Mouse (Mus musculus): ENCODE results near the gene Mrps10. TPM values are rescaled to one million over a fixed set of nuclear protein-coding genes. Genes with fewer than 3 reads are reported as not detected.
"Not testable (repeated sequence)": the region's sequence is repeated elsewhere in the genome, so short reads cannot be mapped to it uniquely, and the experiment has no call there.

Gene Mrps10
- polyA plus RNA-seq, 1 experiment from 2014 or later: 49.6 TPM

DNA sequence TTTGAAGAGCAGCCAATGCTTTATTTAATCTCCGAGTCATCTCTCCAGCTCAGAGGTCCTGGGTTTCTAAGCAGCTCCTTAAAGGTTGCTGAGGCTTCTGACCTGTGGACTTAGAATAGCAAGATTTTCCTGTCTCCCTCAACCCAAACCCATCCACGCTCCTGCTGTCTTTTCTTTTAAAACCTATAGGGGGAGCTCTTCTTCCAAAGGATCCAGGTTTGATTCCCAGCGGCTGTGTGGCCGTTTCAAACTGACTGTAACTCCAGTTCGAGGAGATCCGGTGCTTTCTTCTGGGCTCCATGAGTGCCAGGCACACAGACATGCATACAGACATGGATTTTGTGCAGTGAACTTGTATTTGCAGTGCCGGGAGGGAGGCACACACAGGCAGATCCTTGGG is 40.7 kb upstream of the Mrps10 start:
- no peak overlapping the region for H3K4me3 ChIP-seq (ENCODE audit: low read depth, low read length)
- TF ChIP-seq CTCF (IDR thresholded peaks at IDR 0.05; ENCODE audit: low read depth): peak; percentile 50
- H3K27me3 ChIP-seq (replicated peaks; ENCODE audit: control insufficient read depth, insufficient read depth, low read length): no peaks in the 10 kb centered on the region
- H3K4me2 ChIP-seq (replicated peaks; ENCODE audit: low read depth): no peak overlapping the region
- no peak overlapping the region for H3K27ac ChIP-seq (ENCODE audit: low read depth, low read length)
- H3K4me1 ChIP-seq (replicated peaks; ENCODE audit: control insufficient read depth, insufficient read depth, low read length): no peaks in the 10 kb centered on the region
- peaks cover 11% of the 10 kb centered on the region; the same call in 1 of the 2 replicates for H3K36me3 ChIP-seq (ENCODE audit: control insufficient read depth, insufficient read depth)
- no peak overlapping the region for H3K9ac ChIP-seq (ENCODE audit: low read depth, low read length)
- ATAC-seq: no peak
- WGBS: 76% methylated on average over 7 of the region's 7 CpGs
- no peaks in the 10 kb centered on the region for H3K9me3 ChIP-seq (ENCODE audit: control insufficient read depth)

DNA sequence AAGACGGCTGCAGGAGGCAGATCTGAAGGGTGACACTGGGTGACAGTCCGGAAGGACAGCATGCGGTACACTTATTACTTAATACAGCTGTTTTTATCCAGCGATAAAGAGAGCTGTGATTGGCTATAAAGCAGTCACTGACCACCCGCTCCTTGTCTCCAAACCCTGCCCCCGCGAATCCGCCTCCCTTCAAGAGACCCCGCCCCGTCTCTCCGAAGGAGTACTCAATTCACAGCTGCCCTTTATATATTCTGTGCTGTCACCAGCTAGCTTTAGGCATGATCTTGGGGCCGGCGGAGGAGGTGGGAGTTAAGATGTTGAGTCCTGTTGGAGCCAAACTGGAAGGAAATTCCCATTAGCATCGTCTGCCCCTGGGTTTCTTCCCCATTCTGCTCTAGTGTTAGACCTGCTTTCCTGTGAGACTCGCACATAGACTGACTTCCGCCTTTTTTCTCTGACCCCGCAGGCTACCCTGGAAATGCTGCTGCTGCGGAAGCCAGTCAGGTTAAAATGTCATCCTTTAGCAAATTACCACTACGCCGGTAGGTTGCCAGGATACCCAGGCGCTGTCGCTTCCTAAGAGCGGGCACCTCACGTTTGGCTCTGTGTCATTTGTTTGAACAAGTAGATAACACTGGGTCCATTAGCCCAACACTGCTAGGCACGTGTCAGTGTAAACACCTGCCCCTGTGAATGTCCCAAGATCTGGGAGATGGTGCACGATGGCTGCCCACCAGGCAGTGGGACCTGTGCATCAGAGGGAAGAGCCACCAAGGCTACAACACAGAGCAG is 39.9 kb upstream of the Mrps10 start:
- TF ChIP-seq CTCF (IDR thresholded peaks at IDR 0.05; ENCODE audit: low read depth): no peak
- H3K27me3 ChIP-seq (replicated peaks; ENCODE audit: control insufficient read depth, insufficient read depth, low read length): no peaks in the 10 kb centered on the region
- H3K4me1 ChIP-seq (replicated peaks; ENCODE audit: control insufficient read depth, insufficient read depth, low read length): no peaks in the 10 kb centered on the region
- ATAC-seq: no peak
- peaks cover 11% of the 10 kb centered on the region; the same call in 1 of the 2 replicates for H3K36me3 ChIP-seq (ENCODE audit: control insufficient read depth, insufficient read depth)
- H3K9me3 ChIP-seq (ENCODE audit: control insufficient read depth): no peaks in the 10 kb centered on the region
- no peak overlapping the region for H3K9ac ChIP-seq (ENCODE audit: low read depth, low read length)
- H3K27ac ChIP-seq (ENCODE audit: low read depth, low read length): no peak overlapping the region
- no peak overlapping the region for H3K4me2 ChIP-seq (replicated peaks; ENCODE audit: low read depth)
- H3K4me3 ChIP-seq (ENCODE audit: low read depth, low read length): no peak overlapping the region
- 56% methylated on average over 26 of the region's 26 CpGs for WGBS

DNA sequence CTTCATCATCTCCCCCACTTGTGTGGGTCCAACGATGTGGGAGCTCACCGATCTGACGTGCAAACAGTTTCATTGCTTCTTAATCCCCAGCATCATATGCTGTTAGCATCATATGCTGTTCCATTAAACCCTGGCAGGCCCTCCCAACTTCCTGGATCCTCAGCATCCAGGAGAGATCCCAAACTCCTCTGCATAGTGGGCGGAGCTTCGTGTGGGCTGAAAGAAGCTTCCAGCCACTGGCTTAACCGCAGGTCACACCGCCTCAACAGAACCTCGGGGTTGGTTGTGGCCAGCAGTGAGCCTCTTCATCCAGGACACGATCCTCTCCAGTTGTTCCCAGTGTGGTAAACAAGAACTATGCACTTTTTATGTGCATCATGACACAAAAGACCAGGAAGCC is 38.1 kb upstream of the Mrps10 start:
- 90% methylated on average over 9 of the region's 9 CpGs for WGBS
- no peaks in the 10 kb centered on the region for H3K4me1 ChIP-seq (replicated peaks; ENCODE audit: control insufficient read depth, insufficient read depth, low read length)
- H3K4me3 ChIP-seq (ENCODE audit: low read depth, low read length): no peak overlapping the region
- no peak for ATAC-seq
- no peak for TF ChIP-seq CTCF (IDR thresholded peaks at IDR 0.05; ENCODE audit: low read depth)
- no peak overlapping the region for H3K9ac ChIP-seq (ENCODE audit: low read depth, low read length)
- H3K27ac ChIP-seq (ENCODE audit: low read depth, low read length): no peak overlapping the region
- H3K9me3 ChIP-seq (ENCODE audit: control insufficient read depth): no peaks in the 10 kb centered on the region
- no peaks in the 10 kb centered on the region for H3K27me3 ChIP-seq (replicated peaks; ENCODE audit: control insufficient read depth, insufficient read depth, low read length)
- peaks cover 14% of the 10 kb centered on the region; the same call in 1 of the 2 replicates for H3K36me3 ChIP-seq (ENCODE audit: control insufficient read depth, insufficient read depth)
- no peak overlapping the region for H3K4me2 ChIP-seq (replicated peaks; ENCODE audit: low read depth)

DNA sequence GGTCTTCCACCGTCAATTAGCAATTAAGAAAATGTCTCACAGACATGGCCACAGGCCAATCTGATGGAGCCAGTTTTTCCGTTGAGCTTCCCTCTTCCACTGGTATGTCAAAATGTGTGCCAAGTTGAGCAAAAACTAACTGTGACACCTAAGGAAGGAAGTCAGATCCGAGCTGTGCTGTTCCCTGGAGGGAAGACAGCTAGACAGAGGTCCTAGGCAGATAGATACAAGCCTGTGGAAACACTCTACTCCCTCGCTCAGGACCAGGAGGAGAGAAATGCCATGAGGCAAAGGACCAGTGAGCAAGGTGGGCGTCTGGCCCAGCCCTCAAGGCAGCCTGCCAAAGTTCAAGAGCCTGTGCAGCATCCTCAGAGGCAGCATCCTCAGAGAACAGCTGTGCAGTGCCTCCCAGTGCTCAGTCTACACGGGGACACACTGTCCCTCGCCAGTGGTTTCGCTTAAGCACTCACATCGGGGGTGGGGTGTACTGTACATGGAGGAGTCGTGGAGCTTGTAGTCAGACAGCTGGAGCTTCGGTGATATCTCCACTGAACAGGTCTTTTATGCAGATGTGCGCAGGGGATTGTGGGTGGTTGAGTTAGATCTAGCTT is 36.6 kb upstream of the Mrps10 start:
- Histone ChIP-seq H3K27ac (ENCODE audit: low read depth, low read length) (no peak overlapping the region), H3K4me2 (replicated peaks; ENCODE audit: low read depth) (no peak overlapping the region), H3K36me3 (ENCODE audit: control insufficient read depth, insufficient read depth) (peaks cover 11% of the 10 kb centered on the region; the same call in 1 of the 2 replicates), H3K9ac (ENCODE audit: low read depth, low read length) (no peak overlapping the region), H3K4me3 (ENCODE audit: low read depth, low read length) (no peak overlapping the region), H3K9me3 (ENCODE audit: control insufficient read depth) (no peaks in the 10 kb centered on the region), H3K4me1 (replicated peaks; ENCODE audit: control insufficient read depth, insufficient read depth, low read length) (no peaks in the 10 kb centered on the region), H3K27me3 (replicated peaks; ENCODE audit: control insufficient read depth, insufficient read depth, low read length) (no peaks in the 10 kb centered on the region)
- peak; percentile 45 for TF ChIP-seq CTCF (IDR thresholded peaks at IDR 0.05; ENCODE audit: low read depth)
- no peak for ATAC-seq
- WGBS: 72% methylated on average over 12 of the region's 12 CpGs

DNA sequence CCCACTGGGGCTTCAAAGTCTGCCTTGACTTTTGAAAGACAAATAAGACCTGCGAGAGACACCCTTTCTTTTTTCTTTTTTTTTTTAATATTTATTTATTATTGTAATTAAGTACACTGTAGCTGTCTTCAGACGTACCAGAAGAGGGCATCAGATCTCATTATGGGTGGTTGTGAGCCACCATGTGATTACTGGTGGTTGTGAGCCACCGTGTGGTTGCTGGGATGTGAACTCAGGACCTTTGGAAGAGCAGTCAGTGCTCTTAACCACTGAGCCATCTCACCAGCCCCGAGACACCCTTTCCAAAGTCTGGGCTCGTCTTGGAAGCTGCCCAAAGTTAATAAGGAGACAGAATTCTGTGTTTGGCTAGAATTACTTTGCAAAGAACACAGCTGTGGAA is 36.0 kb upstream of the Mrps10 start:
- 61% methylated on average over 5 of the region's 5 CpGs for WGBS
- peak; percentile 60 for TF ChIP-seq CTCF (IDR thresholded peaks at IDR 0.05; ENCODE audit: low read depth)

DNA sequence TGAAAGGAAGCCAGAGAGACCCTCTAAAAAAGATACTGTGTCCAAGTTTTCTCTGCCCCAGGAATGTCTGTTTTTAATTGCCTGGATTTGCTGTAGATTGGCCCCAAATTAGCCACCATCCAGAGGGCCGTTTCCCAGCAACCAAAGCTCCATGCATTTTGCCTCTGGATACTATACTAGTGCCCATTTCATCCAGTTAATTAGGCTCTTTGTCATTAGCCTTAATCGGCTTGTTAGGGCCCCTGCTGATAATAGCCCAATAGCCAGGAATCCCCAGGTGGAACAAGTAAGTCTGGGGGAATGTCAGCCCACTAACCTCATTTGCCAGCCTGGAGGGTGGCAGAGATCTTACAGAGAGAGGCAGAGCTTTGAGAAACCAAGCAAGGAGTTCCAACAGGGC is 35.3 kb upstream of the Mrps10 start:
- Histone ChIP-seq H3K9ac (ENCODE audit: low read depth, low read length) (peak overlapping the region; percentile 7; the same call in 1 of the 2 replicates), H3K27me3 (replicated peaks; ENCODE audit: control insufficient read depth, insufficient read depth, low read length) (no peaks in the 10 kb centered on the region), H3K4me3 (ENCODE audit: low read depth, low read length) (no peak overlapping the region), H3K4me1 (replicated peaks; ENCODE audit: control insufficient read depth, insufficient read depth, low read length) (no peaks in the 10 kb centered on the region), H3K4me2 (replicated peaks; ENCODE audit: low read depth) (no peak overlapping the region), H3K27ac (ENCODE audit: low read depth, low read length) (no peak overlapping the region), H3K36me3 (ENCODE audit: control insufficient read depth, insufficient read depth) (peaks cover 6% of the 10 kb centered on the region; the same call in 1 of the 2 replicates), H3K9me3 (ENCODE audit: control insufficient read depth) (no peaks in the 10 kb centered on the region)
- 76% methylated on average over 2 of the region's 2 CpGs for WGBS
- no peak for ATAC-seq
- TF ChIP-seq CTCF (IDR thresholded peaks at IDR 0.05; ENCODE audit: low read depth): no peak

More for the DNA sequence above, 36.0 kb upstream of the Mrps10 start:
- not testable (repeated sequence) for ATAC-seq; H3K27me3 ChIP-seq (replicated peaks; ENCODE audit: control insufficient read depth, insufficient read depth, low read length); H3K4me2 ChIP-seq (replicated peaks; ENCODE audit: low read depth); H3K4me1 ChIP-seq (replicated peaks; ENCODE audit: control insufficient read depth, insufficient read depth, low read length); H3K9ac ChIP-seq (ENCODE audit: low read depth, low read length); H3K9me3 ChIP-seq (ENCODE audit: control insufficient read depth); H3K27ac ChIP-seq (ENCODE audit: low read depth, low read length); H3K4me3 ChIP-seq (ENCODE audit: low read depth, low read length); H3K36me3 ChIP-seq (ENCODE audit: control insufficient read depth, insufficient read depth)
